Mouse (Mus musculus) hindbrain, embryonic 14.5 days (tissue): Measurements from ENCODE around the gene Wsb2. TPM values are rescaled to one million over a fixed set of nuclear protein-coding genes. Genes with fewer than 3 reads are reported as not detected.
A peak's percentile ranks its signal among the peaks of the same experiment; 100 is the strongest.
"Not testable (repeated sequence)": the region's sequence is repeated elsewhere in the genome, so short reads cannot be mapped to it uniquely, and the experiment has no call there.

Source experiments
- ATAC-seq: fragments of 200-750 bp; cut with Nextera tagmentation; 2 replicates; pipeline ENCODE4 v1.8.0; 2017; ENCODE audit warnings: moderate number of reproducible peaks, mild to moderate bottlenecking, moderate TSS enrichment, moderate library complexity; ENCODE audit not compliant: low FRiP score
- DNase-seq: peaks from one replicate; pipeline ENCODE4 v3.0.0-alpha.2; 2015; ENCODE audit warnings: low spot score
- H3K27ac ChIP-seq: fragments of 300-500 bp; sonication (generic); 2 replicates; pipeline ENCODE4 v1.5.1; 2014; ENCODE audit warnings: mild to moderate bottlenecking, moderate library complexity
- H3K27me3 ChIP-seq: fragments of 300-500 bp; sonication (generic); 2 replicates; pipeline ENCODE4 v1.6.1; 2014; ENCODE audit warnings: mild to moderate bottlenecking, low read length, mixed read lengths; ENCODE audit not compliant: control insufficient read depth, insufficient read depth
- H3K36me3 ChIP-seq: fragments of 300-500 bp; sonication (generic); replicated peaks from 2 replicates; pipeline ENCODE4 v1.6.1; 2014; ENCODE audit not compliant: control insufficient read depth, insufficient read depth
- H3K4me1 ChIP-seq: fragments of 300-500 bp; sonication (generic); replicated peaks from 2 replicates; pipeline ENCODE4 v1.6.1; 2014; ENCODE audit warnings: antibody characterized with exemption, low read length, mixed read lengths; ENCODE audit not compliant: control insufficient read depth, insufficient read depth
- H3K4me2 ChIP-seq: fragments of 300-500 bp; sonication (generic); replicated peaks from 2 replicates; pipeline ENCODE4 v1.6.1; 2014; ENCODE audit warnings: mild to moderate bottlenecking, moderate library complexity
- H3K4me3 ChIP-seq: fragments of 300-500 bp; sonication (generic); replicated peaks from 2 replicates; pipeline ENCODE4 v1.5.1; 2014; ENCODE audit warnings: mild to moderate bottlenecking, low read length
- H3K9ac ChIP-seq: fragments of 300-500 bp; sonication (generic); 2 replicates; pipeline ENCODE4 v1.6.1; 2014
- H3K9me3 ChIP-seq: fragments of 300-500 bp; sonication (generic); 2 replicates; pipeline ENCODE4 v1.6.1; 2016; ENCODE audit warnings: low read length; ENCODE audit not compliant: control insufficient read depth
- whole genome bisulfite sequencing: fragments of 180-500 bp; shearing (Covaris S2); extraction: QIAGEN DNeasy Blood & Tissue Kit; methylation state at CpG from one replicate; pipeline ENCODE4 v1.1.7; 2014; 5-methylcytosine and 5-hydroxymethylcytosine counted together
- polyA plus RNA-seq: library from polyadenylated mRNA; unstranded; fragments of >200 nt; fragmentation: Nextera tagmentation; extraction: Ambion mirVana; gene quantifications from 2 replicates; pipeline ENCODE4 v1.2.1, GENCODE M21; 2014

The Wsb2 gene
- polyA plus RNA-seq, 1 experiment from 2014 or later = 292 TPM

DNA sequence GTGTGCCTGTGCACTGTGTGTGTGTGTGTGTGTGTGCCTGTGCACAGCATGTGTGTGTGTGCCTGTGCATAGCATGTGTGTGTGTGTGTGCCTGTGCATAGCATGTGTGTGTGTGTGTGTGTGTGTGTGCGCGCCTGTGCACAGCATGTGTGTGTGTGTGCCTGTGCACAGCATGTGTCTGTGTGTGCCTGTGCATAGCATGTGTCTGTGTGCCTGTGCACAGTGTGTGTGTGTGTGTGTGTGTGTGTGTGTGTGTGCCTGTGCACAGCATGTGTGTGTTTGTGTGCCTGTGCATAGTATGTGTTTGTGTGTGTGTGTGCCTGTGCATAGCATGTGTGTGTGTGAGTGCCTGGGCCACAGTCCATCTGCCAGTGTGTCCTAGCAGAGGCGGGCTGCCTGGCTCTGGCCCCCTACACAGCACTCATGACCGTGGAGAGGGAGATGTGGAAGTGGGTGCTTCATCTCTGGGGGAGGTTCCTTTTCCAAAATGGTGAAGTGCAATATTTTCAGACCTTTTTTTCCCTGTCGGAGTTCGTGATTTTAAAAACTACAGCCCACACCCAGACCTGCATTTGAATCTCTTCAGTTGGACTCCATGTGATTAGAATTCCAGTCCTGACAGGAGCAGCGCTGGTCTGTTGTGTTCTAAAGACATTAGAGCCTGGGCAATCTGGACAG is 17.4 kb downstream of the Wsb2 start:
- Histone ChIP-seq H3K4me3 (no peak overlapping the region), H3K4me2 (no peak overlapping the region), H3K9ac (no peak overlapping the region), H3K27me3 (no peaks in the 10 kb centered on the region), H3K9me3 (no peaks in the 10 kb centered on the region), H3K4me1 (no peaks in the 10 kb centered on the region), H3K27ac (no peak overlapping the region), H3K36me3 (peaks cover 96% of the 10 kb centered on the region)
- DNase-seq (no peak), ATAC-seq (no peak)
- 93% methylated on average over 7 of the region's 7 CpGs for WGBS

DNA sequence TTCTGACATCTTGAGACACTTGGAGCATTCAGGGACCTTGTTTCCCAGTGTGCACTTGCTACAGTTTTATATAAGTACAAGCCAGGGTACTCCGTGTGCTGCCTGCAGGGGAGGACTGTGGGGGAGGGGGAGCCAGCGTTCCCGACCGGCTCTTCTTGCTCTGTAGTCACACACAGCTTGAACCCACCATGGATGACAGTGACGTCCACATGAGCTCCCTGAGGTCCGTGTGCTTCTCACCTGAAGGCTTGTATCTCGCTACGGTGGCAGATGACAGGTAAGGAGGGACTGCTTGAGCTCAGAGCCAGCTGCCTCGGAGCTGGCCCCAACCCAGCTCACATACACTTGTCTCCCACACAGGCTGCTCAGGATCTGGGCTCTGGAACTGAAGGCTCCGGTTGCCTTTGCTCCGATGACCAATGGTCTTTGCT is 19.2 kb downstream of the Wsb2 start:
- H3K4me1 ChIP-seq = no peaks in the 10 kb centered on the region
- no peaks in the 10 kb centered on the region for H3K9me3 ChIP-seq
- 80% methylated on average over 11 of the region's 11 CpGs for WGBS
- H3K4me2 ChIP-seq = no peak overlapping the region
- no peak overlapping the region for H3K9ac ChIP-seq
- ATAC-seq (no peak), DNase-seq (no peak)
- no peaks in the 10 kb centered on the region for H3K27me3 ChIP-seq
- peaks cover 95% of the 10 kb centered on the region for H3K36me3 ChIP-seq
- no peak overlapping the region for H3K4me3 ChIP-seq
- no peak overlapping the region for H3K27ac ChIP-seq

DNA sequence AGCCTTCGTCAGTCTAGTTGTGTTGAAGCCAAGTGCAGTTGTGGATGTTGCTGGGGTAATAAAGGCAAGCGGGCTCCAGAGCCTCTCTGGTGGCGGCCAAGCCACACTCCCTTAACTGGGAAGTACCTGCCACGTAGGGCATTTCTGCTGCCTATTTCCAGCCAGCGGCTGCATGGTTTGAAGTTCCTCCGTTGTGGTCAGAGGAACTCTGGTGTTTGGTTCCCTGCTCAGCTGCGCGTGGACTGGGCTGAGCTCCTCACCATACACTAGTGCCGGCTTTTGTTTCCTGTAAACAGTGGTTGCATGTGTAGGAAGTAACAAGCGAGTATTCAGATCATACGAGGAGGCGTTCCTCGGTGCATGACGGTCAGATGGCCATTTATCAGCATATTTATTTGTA is 20.6 kb downstream of the Wsb2 start:
- not testable (repeated sequence) for H3K9ac ChIP-seq, H3K9me3 ChIP-seq, ATAC-seq, H3K4me2 ChIP-seq, H3K27ac ChIP-seq, H3K27me3 ChIP-seq, H3K4me3 ChIP-seq, DNase-seq, H3K4me1 ChIP-seq
- WGBS = 93% methylated on average over 14 of the region's 14 CpGs
- H3K36me3 ChIP-seq = peaks cover 95% of the 10 kb centered on the region

DNA sequence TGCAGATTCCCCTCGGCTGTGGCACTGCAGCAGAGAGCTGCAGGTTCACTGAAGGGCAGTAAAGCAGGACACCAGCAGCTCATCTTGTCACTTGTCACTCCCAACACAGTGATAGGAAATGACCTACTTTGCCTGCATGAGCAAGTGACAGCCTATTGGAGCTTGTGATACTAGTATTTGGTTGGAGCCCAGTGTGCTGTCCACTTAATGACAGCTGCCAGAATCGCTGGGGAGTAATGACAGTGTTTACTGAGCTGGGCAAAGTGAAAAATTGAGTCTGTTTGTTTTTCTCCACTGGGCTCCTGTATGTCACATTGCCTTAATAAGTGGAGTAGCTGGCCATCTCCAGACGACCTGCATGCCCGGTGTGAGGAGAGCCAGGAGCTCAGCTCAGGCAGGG is 23.1 kb downstream of the Wsb2 start:
- no peak overlapping the region for H3K4me3 ChIP-seq
- no peak overlapping the region for H3K27ac ChIP-seq
- 84% methylated on average over 4 of the region's 4 CpGs for WGBS
- no peak overlapping the region for H3K9ac ChIP-seq
- H3K27me3 ChIP-seq = no peaks in the 10 kb centered on the region
- ATAC-seq (no peak), DNase-seq (no peak)
- no peak overlapping the region for H3K4me2 ChIP-seq
- H3K4me1 ChIP-seq = no peaks in the 10 kb centered on the region
- H3K9me3 ChIP-seq = no peaks in the 10 kb centered on the region
- peaks cover 95% of the 10 kb centered on the region for H3K36me3 ChIP-seq

DNA sequence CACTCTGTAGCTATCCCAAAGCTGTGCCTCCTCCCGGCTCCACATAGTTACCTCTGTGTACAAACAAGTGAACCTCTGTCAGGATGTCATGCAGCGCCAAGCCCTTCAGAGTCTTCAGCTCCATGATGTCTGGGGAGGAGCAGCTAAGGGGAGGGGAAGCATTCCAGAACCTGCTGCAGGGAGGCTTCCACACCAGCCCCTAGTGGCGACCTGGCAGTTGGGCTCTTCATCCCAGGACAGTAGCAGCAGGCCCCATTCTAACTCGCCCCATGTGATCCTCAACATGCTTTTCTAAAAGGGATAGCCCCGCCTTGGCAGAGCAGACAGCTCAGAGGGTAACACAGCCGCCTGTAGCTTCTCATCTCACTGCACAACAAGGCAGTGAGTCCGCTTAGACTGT is 24.7 kb downstream of the Wsb2 start:
- Histone ChIP-seq H3K9ac (no peak overlapping the region), H3K4me1 (no peaks in the 10 kb centered on the region), H3K27me3 (no peaks in the 10 kb centered on the region), H3K9me3 (no peaks in the 10 kb centered on the region), H3K4me3 (no peak overlapping the region), H3K27ac (no peak overlapping the region), H3K36me3 (peaks cover 88% of the 10 kb centered on the region), H3K4me2 (no peak overlapping the region)
- DNase-seq (no peak), ATAC-seq (no peak)
- WGBS = 78% methylated on average over 7 of the region's 7 CpGs

DNA sequence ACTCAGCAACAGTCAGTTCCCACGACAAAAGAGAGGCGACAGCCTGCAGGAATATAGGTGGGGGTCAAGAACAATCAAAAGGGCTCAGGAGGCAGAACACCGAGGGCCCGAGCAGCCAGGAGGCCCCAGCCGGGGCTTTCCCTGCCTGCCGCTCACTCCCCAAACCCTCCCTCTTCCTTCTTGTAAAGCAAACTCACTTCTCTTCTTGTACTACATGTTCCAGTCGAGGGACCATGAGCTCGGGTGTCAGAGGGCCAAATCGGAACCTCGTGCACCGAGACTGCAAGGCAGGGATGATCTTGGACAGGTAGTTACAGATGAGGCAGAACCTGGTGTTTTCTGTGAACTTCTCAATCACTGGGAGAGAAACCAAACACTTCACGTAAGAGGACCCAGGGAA is 26.1 kb downstream of the Wsb2 start:
- H3K27me3 ChIP-seq = no peaks in the 10 kb centered on the region

DNA sequence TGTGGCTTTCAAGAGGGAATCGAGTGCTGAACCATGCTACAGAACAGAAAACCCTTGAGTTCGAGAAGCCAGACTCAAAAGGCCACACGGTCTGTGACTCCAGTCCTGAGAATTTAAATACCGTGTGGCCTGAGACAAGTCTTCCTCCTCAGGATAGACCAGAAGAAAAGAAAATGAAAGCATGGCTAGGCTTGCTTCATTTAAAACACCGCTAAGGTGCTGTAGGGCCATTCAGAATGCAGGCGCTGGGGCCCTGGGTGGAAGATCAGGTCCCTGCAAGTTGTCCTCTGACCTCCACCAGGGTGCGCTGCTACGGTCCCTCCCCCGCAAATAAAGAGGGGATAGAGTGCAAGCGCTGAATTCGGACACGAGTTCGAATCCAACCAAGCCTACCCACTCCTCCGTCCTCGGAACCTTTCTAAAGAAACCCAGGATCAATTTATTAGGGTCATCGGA is 31.2 kb downstream of the Wsb2 start:
- Histone ChIP-seq H3K27me3 (no peaks in the 10 kb centered on the region), H3K36me3 (peaks cover 27% of the 10 kb centered on the region), H3K4me1 (peaks cover 10% of the 10 kb centered on the region), H3K27ac (0 out of 2 replicates have a peak overlapping the region, but pooled peaks have one; percentile 48), H3K9me3 (no peaks in the 10 kb centered on the region), H3K4me2 (peak overlapping the region; percentile 83), H3K9ac (peak overlapping the region; percentile 88), H3K4me3 (peak overlapping the region; percentile 69)
- 11% methylated on average over 16 of the region's 16 CpGs for WGBS
- ATAC-seq (no peak), DNase-seq (peak; percentile 42)

More for the DNA sequence above, 26.1 kb downstream of the Wsb2 start:
- no peak overlapping the region for H3K4me2 ChIP-seq
- peaks cover 3% of the 10 kb centered on the region for H3K4me1 ChIP-seq
- ATAC-seq = no peak
- no peaks in the 10 kb centered on the region for H3K9me3 ChIP-seq
- DNase-seq = no peak
- no peak overlapping the region for H3K9ac ChIP-seq
- peaks cover 76% of the 10 kb centered on the region for H3K36me3 ChIP-seq
- no peak overlapping the region for H3K27ac ChIP-seq
- H3K4me3 ChIP-seq = no peak overlapping the region
- WGBS = 74% methylated on average over 12 of the region's 12 CpGs

DNA sequence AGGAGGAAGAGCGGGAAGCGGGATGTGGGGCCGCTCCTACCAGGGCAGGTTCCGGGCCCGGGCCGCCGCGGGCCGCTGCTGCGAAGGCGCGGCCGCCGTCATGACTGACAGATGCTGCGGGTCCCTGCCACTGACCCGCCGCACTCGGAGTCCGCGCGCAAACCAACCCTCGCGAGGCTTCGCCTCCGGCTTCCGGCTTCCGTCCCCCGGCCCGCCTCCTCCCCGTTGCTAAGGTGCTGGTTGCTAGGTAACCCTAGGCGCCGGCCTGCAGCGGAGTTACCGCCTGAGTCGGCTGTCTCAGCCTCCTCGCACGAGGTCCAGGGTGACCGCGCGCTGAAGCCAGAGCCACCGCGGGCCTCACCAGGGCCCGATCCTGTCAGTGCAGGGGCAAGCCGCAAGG is 31.8 kb downstream of the Wsb2 start, which contains the start of gene Rfc5:
Gene Rfc5, minus strand, starts transcription at position 171 of the 400 bp plus-strand sequence.
- Histone ChIP-seq H3K4me2 (peak within 1 kb of the TSS; percentile 83), H3K9me3 (no peaks in the 10 kb centered on the region), H3K4me3 (peak within 1 kb of the TSS; percentile 69), H3K27ac (peak within 1 kb of the TSS; percentile 65; the same call in 1 of the 2 replicates), H3K36me3 (peaks cover 22% of the 10 kb centered on the region), H3K27me3 (no peaks in the 10 kb centered on the region), H3K9ac (peak within 1 kb of the TSS; percentile 88), H3K4me1 (peaks cover 10% of the 10 kb centered on the region)
- DNase-seq (peak; percentile 96), ATAC-seq (peak; percentile 95)
- under 1% methylated on average over 32 of the region's 44 CpGs for WGBS

DNA sequence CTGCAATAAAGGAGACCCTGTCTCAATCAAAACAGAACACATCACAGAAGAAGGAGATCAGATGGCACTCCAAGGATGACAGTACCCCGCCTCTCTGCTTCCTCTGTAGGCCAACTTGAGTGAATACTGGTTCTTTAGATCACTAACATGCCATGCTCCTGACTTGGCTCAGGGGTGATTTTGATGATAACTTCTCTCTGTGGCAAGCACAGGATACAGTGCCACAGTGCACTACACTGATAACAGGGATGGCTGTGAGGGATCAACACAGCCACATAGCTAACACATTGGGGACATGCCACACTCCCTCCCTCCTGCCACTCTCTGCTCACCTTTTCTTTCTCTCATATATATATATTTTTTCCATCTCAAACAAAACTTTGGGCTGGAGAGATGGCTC is 33.8 kb downstream of the Wsb2 start:
- no peak overlapping the region for H3K4me3 ChIP-seq
- H3K9ac ChIP-seq = no peak overlapping the region
- no peak overlapping the region for H3K4me2 ChIP-seq
- H3K4me1 ChIP-seq = peaks cover 10% of the 10 kb centered on the region
- no peaks in the 10 kb centered on the region for H3K27me3 ChIP-seq
- H3K9me3 ChIP-seq = no peaks in the 10 kb centered on the region
- H3K36me3 ChIP-seq = peaks cover 3% of the 10 kb centered on the region; the same call in 1 of the 2 replicates
- H3K27ac ChIP-seq = no peak overlapping the region
- 87% methylated on average over 1 of the region's 1 CpGs for WGBS
- ATAC-seq = no peak
- no peak for DNase-seq
